Mouse (Mus musculus) small intestine, adult 2 months (tissue): ENCODE measurements around the gene Slc39a3.

Source experiments
- CTCF ChIP-seq: fragments of 200-500 bp; IDR thresholded peaks from 2 replicates; pipeline ENCODE4 v1.5.1; 2012; ENCODE audit warnings: low read depth, mild to moderate bottlenecking, control low read depth, inconsistent platforms, low read length, moderate library complexity, mixed read lengths; ENCODE audit not compliant: insufficient replicate concordance, insufficient read length; ENCODE audit errors: extremely low read depth
- POLR2A ChIP-seq: fragments of 200-500 bp; IDR thresholded peaks from 2 replicates; pipeline ENCODE4 v1.6.1; 2012; ENCODE audit warnings: low read depth, mild to moderate bottlenecking, control low read depth, inconsistent platforms, low read length, moderate library complexity

- TF ChIP-seq CTCF (no peak), POLR2A (peak; percentile 21; the same call in 1 of the 2 replicates)
Observed at GRCm38 (mm10) chr10:80985241-80985969, 51.8 kb downstream of the Slc39a3 start.
